Mouse (Mus musculus): ENCODE results near the gene Trmo.

Gene Trmo

DNA sequence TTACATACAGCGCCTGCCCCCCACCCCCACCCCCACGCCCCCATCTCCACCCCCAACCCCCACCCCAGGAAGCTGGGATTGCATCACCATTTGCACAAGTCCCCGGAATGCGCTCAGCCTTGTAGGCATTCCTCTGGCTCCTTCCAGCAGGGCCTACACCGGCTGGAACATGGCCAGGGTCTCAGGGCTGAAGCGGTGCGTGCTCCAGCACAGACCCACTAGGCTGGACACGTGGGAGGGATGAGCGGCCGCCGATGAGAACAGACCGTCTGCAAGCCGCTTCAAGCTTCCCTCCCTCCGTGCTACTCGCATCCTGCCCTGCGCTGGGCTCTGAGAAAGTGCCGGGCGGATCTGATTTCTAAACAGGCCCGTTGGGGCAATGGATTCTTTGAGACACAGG is 18.2 kb downstream of the Trmo start:
- in situ Hi-C loops (cut with MboI, MseI) = no loop called here

DNA sequence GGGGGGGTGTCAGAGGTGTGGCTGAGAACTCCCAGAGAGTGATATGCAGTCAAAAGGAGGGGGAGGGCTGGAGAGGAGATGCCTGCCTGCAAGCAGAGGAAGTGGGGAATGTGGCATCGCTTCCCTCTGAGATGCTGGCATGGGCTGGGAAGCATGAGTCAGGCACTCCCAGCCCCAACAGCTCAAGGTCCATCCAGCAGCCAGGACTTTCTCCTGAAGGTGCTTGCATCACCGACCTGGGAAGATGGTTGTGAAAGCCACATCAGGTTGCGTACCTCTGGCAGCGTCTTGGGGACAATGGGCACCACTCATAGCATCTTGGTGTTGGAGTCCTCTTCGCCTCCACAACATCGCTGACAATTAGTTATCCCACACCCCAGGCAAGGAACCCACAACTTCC is 18.8 kb downstream of the Trmo start:
- in situ Hi-C loops (cut with MboI, MseI) = no loop called here

DNA sequence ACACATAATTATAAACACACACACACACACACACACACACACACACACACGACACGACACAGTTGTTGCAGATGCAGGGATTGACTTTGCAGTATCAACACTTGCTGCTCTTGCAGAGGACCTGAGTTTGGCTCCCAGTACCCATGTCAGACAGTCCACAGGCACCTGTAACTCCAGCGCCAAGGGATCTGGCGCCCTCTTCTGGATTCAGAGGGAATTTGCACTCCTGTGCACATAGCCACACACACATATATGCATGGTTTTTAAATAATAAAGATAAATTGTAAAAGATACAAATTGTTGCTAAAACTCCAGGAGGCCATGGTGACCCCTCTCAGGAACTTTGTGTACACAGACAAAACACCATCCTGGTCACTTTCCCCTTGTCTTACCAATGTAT is 20.2 kb downstream of the Trmo start:
- in situ Hi-C loops (cut with MboI, MseI) = loop anchor here (5.0 kb wide), 1 partner anchor 167 kb away; no protein-coding TSS in a partner anchor

DNA sequence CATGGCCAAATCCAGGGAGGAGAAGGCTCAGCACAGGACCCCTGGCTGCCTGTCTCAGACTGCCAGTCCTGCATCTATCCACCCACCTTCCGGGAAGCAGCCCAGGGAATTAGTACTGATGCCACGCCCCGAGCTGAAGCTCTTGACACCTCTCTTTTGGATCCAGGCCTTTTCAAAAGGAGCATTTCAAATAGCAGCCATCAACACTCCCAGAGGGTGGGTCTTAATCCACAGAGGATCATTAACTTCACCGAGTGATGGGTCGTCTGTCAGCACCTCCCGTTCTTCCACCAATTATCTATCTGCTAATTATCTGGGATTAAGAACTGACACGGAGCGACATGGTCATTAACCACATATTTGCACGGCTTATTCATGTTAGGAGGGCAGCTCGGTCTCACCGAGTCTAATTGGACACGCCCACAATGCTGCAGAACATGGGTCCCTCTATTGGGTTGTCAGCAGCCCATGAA is 21.7 kb downstream of the Trmo start:
- in situ Hi-C loops (cut with MboI, MseI) = loop anchor here (5.0 kb wide), 1 partner anchor 165 kb away; no protein-coding TSS in a partner anchor

DNA sequence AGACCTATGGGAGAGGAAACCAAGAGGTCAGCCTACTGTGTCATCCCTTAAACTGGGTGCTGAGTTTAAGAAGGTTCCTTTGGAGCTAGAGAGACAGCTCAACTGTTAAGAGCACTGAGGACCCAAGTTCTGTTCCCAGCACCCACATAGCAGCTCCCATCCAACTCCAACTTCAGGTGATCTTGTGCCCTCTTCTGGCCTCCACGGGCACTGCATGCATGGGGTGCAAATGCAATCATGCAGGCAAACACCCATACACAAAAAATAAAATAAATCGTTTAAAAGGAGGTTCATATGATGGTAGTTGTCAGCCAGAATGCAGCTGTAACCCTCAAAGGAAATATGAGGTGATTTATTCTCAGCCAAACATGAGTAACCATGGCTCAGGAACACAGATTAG is 24.9 kb downstream of the Trmo start:
- in situ Hi-C loops (cut with MboI, MseI) = no loop called here

DNA sequence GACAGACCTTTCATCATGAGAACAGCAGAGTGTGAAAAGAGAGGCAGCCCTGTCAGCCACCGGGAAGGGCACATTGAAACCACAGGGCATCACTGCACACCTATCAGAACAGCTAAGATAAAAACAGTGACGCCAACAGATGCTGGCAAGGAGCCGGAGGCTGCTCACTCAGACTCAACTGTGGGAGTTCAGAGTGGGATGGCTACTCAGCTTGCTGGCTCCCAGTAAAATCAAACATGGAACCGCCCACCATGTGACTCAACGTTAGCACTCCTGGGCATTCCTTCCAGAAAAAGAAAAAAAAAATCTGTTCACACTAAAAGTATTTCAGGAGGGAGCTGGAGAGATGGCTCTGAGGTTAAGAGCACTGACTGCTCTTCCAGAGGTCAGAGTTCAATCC is 28.0 kb downstream of the Trmo start:
- in situ Hi-C loops (cut with MboI, MseI) = no loop called here

DNA sequence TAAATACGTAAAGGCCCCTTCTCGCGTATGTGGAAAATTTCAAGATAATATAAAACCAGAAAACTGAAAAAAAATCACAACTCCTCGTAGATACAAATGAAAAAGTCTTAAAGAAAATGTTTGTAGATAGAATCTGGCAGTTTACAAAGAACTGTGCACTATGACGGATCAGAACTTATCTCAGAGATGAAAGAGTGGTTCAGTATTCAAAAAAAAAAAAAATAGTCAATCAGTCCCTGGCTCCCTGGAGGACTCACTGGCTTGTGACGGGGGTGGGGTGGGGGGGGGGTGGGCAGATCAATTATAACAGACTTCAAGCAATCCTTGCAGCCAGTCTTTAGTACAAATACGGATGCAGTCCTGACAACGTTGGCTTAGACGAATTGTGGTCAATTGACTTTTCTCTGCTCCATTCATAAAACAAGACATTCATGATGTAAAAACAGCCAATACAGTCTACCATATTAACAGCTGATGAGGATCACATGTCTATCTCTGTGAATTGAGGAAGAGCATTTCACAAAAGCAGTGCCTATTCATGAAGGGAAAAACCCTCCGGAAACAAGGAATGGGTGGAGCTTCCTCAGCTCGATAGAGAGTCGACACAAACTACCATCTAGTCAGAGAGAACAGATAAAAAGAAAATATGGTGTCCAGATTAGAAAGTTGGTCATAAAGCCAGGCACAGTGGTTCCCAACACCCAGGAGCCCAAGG is 29.5 kb downstream of the Trmo start:
- in situ Hi-C loops (cut with MboI, MseI) = no loop called here

DNA sequence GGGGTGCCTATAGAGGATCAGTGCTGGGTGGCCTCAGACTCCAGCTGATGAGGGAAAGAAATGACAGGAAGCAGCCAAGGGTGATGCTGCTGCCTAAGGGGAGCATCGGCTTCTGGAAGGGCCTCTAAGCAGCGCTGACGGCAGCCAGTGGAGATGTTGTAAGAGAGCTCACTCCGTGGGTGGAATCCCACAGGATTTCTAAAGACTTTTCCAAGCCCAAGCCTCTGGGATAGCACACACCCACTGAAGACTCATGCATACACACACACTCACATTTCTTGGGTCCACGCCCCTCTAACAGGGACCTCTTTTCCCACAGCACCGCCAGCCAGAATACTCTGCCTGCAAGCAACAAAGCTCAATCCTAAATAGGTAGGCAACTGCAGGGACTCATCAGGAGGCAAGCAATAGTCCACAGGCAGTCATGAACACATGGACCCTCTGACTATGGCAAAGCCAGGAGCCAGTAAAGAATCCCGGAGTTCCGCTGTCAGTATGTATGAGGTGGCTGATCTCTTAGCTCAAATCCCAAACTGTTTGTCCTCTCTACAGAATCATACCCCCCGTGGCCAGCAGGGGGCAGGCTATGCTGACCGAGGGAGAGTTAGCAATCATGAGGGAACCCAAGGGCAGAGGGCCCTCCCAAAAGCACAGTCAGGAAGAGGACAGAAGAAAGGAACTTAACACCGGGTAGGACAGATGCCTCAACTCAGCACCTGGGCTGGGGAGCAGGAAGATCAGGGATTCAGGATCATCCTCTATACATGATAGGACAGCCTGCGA is 32.7 kb downstream of the Trmo start:
- in situ Hi-C loops (cut with MboI, MseI) = no loop called here

DNA sequence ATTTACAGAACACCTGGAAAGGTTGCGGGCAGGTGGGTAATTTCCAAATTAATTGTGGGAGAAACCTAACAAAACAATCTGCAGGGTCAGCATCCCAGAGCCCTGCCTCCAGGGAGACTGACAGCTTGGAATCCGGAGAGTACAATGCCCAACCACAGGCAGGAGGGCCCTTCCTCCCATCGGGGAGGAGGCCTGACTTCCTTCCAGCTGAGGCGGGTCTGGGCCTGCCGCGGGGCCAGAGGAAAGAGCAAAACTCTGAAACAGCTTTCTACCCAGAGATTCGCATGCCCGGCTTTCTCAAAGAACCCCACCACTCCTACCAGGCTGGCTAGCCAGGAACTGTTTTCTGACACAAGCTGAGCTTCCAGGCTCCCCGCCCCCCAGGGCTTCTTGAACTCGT is 36.2 kb downstream of the Trmo start:
- in situ Hi-C loops (cut with MboI, MseI) = no loop called here

DNA sequence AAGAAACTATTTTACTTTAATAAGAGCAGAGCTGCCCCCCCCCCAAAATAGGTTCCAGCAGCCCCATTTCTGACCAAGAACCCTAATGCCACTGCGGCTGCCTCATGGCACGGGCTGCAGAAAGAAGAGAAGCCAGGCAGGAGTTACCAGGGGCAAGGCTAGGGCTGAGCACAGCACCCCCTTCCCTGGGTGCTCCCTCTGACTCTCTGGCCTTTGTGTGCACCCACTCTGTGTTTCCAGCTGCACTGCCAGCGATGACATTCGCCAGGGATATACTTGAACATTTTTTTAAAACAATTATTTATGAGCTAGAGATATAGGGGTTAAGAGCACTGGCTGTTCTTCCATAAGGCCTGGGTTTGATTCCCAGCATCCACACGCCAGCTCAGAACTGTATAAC is 39.7 kb downstream of the Trmo start:
- in situ Hi-C loops (cut with MboI, MseI) = no loop called here

DNA sequence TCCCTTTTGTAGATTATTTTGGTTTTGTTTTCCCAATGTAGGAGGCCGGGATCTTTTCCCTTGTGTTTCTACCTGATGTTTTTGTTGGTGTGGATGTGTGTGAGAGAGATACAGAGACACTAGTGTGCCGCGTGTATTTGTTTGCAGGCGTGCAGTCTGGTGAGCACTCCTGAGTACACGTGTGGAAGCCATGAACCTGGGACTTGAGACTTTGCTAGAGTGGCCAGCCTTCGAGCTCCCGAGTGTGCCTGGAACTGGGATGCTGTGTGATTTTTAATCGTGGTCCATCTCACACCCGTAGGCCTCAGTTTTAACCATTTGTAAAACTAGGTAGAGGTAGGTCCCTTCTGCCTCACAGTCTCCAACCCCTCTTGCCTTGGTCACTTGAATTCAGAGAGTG is 40.3 kb downstream of the Trmo start:
- in situ Hi-C loops (cut with MboI, MseI) = no loop called here

DNA sequence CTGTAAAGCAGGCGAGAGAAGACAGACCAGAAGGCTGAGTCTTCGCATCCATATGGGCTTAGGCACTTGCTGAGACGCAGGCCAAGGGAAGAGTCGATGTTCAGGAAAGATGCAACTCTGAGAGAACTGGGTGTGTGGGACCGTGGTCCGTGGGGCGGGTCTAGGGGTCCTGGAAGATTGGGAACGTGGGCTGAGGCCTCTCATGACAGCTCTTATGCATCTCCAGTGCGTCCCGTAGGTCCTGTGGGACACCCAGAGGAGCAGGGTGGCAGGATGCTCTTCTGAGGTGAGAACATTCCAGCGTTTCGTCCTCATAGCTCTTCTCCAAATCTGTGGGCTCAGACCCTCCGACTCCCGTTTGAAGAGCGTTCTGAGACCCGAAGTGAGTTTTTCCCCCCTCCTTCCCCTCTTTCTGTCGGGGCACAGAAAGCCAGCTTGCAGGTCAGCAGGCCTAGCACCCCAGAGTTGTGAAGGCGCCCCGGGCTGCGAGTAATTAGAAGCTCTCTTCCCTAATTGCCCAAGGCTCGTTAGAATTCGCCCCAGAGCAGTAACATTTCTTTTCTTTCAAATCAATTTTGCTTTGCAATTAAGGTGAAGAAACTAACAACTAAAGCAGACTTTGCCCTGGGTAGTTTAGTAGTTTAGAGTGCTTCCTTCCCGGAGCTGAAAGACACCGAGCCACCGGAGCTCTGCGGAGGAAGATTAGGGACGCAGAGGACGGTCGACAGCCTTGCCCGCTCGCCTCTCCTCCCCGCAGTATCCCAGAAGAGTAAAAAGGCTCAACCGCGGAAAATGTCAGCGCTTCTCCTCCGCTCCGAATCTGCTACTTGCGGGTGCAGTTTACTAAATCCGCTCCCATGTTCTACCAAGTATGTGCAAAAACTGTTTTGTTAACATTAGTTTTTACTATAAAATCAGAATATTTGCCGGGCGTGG is 41.4 kb downstream of the Trmo start:
- in situ Hi-C loops (cut with MboI, MseI) = no loop called here

DNA sequence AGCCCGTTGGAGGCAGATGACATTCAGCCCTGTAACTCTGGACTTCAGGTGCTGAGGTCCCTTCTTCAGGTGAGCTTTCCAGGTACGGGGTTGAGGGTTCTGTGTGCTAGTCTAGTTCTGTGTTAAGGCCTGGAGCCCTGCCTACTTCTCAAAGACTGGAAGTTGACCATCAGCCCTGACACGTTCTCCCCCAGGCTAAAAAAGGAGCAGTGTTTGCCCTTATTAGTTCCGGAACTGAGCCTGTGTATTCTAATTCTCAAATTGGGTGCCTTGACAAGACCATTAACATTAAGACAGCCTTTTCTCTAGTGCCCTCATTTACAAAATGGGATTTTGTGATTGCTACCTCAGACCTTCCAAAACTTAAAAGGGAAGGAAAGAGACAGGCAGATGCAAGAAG is 42.1 kb downstream of the Trmo start:
- in situ Hi-C loops (cut with MboI, MseI) = no loop called here

DNA sequence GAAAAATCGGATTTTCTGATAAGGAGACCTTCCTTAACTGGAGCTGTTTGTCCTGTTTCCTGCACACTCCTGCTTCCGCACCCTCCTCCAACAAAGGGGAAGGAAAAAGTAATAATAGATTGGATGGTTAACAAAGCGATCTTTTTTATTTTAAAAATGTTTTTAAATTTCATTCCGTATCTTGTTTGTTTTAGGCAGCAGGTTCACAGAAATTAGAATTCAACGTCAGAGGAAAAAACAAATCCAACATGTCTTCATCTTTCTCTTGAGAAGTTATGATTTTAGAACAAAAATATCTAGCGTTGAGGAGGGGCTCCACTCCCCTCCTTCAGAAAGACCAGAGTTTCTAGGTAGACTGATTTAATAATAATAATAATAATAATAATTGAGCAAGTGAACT is 43.0 kb downstream of the Trmo start:
- in situ Hi-C loops (cut with MboI, MseI) = no loop called here

DNA sequence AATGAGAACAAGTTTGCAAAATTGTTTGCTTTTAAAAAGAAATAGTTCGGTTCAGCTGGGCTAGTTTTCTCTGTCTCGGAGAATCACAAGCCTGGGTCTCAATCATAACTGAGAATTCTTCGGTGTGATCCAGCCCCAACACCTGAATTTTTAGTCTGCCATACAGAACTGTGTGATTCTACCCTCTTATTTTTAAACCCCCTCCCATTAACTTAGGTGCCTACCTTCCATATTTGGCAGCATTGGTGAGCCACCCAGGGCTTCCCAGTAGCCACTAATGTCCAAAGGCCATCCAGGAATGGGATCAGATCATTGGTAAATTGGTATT is 43.5 kb downstream of the Trmo start:
- in situ Hi-C loops (cut with MboI, MseI) = no loop called here

DNA sequence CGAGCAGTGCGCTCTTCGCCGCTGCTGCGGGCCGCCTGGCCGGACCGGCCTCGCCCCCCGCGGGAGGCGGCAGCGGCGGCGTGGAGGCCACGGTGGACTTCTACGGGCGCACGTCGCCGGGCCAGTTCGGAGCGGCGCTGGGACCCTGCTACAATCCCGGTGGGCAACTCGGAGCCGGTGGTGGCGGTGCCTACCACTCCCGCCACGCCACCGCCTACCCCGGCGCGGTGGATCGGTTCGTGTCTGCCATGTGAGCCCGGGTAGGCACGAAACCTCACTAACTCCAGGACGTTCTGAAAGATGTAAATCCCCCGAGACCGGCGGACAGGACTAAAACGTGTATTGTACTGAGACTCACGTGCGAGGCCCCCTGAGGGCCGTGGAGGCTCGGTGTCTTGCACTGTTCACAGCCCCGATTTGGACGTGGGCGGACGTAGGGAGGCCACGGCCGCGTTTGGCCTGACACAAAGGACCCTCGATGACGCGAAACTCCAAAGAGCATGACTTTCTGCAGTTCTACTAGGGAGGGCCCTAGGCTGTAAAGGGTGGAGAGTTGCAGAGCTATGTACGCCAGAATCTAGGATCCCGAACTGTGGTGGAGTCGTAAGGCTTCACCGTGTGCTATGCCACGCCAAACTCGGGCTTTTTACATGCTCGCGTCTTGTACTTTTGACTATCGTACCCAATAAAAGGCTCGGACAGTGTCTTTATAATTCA is 44.0 kb downstream of the Trmo start:
- in situ Hi-C loops (cut with MboI, MseI) = no loop called here

DNA sequence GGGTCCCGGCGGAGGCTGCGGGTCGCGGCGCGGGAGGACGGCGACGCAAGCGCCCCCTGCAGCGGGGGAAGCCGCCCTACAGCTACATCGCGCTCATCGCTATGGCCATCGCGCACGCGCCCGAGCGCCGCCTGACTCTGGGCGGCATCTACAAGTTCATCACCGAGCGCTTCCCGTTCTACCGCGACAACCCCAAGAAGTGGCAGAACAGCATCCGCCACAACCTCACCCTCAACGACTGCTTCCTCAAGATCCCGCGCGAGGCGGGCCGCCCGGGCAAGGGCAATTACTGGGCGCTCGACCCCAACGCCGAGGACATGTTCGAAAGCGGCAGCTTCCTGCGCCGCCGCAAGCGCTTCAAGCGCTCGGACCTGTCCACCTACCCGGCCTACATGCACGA is 44.9 kb downstream of the Trmo start:
- in situ Hi-C loops (cut with MboI, MseI) = no loop called here

DNA sequence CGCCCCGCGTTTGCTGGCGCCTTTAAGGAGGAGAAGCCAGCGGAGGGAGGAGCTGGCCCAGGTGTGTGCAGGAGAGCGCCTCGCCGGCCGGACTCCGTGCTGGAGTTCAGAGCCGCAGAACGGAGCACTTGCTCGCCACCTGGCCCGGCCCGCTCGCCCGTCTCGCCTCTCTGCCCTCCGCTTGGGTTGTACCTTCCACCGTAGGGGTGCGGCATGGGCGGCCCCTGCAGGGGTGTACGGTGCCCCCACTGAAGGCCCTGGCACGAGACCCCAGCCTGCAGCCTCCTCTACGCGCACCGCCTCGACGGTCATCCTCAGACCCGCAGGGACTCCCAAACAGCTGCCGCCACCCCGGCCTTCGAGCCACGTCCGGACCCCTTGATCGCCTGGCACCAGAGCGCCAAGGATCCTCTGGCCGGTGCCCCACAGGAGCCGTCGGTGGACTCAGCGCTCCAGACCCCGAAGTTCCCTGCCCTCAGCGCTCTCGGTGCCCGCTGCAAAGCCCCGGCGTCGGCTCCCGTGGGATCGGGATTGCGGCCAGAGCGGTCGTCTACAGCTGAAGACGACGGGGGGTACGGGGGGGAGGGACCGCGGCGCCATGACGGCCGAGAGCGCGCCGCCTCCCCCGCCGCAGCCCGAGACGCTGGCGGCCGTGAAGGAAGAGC is 45.5 kb downstream of the Trmo start, which contains the start of gene Foxe1:
Foxe1 (plus strand) TSS at position 14 of the 665 bp plus-strand sequence.
- in situ Hi-C loops (cut with MboI, MseI) = no loop called here

DNA sequence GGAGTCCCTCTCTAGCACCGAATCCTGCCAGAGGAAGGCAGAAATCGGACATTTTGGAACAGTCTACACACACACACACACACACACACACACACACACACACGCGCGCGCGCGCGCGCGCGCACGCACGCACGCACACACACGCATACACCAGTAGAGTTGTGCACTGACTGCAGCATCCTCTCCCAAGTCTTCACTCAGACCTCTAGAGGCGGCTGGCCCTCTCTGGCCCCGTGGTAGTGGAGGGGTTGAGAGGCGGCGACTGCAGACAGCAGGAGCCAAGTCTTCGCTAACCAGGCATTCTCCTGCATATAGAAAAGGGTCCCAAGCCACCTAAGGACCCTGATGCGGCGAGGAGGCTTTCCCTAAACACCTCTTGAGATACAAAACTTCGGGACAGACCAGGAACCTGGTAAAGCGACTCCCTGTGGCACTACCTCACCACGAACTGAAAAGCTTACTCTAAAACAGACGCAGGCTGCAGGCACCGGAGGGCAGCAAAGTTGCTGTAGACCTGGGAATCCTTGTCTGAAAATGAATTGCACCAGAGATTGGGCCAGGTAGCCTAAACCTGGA is 46.4 kb downstream of the Trmo start:
- in situ Hi-C loops (cut with MboI, MseI) = no loop called here

DNA sequence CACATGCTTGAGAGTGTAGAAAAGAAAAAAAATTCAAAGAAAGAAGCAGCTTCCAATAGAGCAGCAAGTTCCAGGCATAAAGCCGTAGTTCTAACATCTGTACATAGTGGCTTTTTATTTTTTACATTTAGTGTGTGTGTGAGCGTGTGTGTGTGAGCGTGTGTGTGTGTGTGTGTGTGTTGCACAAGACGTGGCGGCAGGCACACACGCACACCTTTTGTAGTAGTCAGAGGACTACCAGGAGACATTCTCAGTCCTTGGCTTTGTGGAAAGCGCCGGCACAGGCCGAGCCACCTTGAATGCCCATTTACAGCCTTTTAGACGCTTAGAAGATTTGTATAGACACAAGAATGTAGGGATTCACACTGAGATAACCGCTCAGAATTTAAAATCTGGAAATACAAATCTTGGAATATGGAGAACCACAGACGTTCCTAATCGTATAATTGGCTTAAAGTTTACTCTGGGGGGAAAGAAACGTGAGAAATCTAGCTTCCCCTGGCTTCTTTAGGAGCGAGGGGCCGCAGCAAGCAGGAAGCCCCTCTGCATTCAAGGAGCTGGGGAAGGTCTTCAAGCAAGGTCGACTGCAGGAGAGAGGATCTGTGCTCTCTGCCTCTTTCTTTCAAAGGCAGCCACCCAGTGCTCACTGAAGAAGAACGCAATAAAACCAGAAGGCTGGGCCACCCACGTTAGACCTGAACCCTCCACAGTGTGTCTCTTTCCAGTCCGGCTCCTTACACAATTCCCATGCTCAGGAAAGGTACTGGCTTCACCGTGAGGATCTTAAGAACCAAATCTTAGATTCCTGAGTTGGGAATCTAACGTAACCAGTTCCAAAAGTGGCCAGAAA is 47.2 kb downstream of the Trmo start:
- in situ Hi-C loops (cut with MboI, MseI) = no loop called here

All from T-helper 2 cell (primary cell).